Mouse (Mus musculus): ENCODE measurements around the gene Mrpl33.

DNA sequence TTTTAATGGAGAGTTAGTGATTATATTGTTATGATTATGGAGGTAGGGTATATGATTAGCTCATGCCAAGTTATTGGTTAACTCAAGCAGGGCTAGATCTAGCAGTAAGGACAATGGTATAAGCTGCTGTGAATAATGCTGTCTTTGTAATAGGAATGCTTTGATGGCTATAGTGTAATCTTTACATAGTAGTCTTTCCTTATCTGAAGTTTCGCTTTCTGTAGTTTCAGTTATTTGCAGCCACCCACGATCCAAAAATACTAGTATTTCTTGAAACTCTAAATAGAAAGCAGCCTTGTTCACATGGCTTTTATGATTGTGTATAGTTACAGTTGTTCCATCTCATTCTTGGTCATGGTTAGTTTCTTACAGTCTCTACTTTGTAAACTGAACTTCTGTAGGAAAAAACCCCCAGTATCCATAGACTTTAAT, 116.6 kb downstream of the Mrpl33 start:
- no peak for TF ChIP-seq CTCF (IDR thresholded peaks at IDR 0.05; ENCODE audit: low read depth)
- TF ChIP-seq EP300 (IDR thresholded peaks at IDR 0.05; ENCODE audit: low read depth), result no peak

All from liver, postnatal 0 days (tissue).